Mouse (Mus musculus) frontal cortex, postnatal 14 days (tissue): Measurements from ENCODE around the gene Tinf2.

Experiments used
- DNase-seq, 2 experiments: peaks; one replicate each; pipeline ENCODE4 v3.0.0; 2022; ENCODE audit warnings: low spot score in 2 of 2

The Tinf2 gene

DNA sequence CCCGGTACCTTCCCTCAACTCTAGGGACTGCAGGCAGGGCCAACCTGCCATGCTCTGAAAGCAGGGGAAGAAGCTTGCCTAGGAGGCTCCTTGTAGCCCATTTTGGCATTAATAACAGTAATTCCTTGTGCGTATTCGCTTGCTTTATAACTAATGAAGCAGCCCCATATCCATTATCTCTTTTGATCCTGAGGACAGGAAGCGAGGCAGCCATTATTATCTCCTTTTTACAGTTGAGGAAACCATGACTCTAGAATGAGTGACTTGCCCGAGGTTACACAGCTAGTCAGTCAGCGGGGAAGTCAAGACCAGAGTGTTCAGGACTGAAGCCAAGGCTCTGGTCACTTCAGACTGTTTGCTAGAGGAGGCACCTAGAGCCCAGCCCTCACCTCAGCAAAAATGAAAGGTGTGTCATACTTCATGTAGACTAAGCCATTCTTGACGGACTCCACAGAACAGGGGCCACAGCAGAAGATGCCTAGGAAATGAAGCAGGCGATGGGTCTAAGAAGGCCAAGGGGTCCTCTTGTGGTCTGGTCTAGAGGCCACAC, 24.5 kb upstream of the Tinf2 start:
- no peak for DNase-seq

GRCm38 (mm10) chr14:55702761-55703160, 21.1 kb upstream of the Tinf2 start:
- DNase-seq = no peak

DNA sequence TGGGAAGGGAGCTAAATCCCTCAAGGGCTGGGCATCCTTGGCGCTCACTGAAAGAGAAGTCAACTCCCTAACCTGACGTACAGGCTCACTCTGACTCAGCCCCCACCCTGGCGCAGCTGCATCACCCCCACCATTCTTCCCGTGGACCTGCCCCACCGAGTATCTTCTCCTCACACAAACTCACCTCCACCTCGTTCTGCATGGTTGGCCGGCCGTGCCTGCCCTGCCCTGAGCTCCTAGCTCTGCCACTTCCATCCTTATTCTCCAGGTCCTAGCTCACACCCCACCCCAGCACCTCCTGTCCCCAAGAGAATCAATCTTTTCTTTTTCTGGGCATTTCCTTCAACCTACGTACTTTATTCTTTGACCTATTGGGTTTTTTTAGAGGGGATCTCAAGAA, 19.5 kb upstream of the Tinf2 start:
- no peak for DNase-seq

DNA sequence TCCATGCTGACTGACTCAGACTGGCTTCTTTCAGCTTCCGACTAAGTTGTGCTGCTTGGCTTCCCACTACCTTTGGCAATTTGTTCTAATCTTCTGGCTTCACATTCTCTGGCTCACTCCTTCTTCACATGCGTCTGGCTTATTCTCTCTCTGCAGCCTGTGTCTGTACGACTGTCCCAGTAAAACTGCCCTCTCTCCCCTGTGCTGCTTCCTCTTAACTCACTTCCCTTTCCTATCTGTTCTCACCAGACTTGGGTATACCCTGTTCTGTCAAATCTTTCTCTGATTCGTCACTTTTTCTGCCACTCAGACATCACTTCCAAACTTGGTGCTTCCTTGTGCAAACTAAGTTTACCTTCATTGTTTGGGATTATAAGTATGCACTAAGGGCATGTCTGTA, 15.6 kb upstream of the Tinf2 start:
- no peak for DNase-seq

GRCm38 (mm10) chr14:55689433-55689832, 7.8 kb upstream of the Tinf2 start:
- DNase-seq = no peak

GRCm38 (mm10) chr14:55682118-55682493, 486 bp upstream of the Tinf2 start:
- no peak for DNase-seq

DNA sequence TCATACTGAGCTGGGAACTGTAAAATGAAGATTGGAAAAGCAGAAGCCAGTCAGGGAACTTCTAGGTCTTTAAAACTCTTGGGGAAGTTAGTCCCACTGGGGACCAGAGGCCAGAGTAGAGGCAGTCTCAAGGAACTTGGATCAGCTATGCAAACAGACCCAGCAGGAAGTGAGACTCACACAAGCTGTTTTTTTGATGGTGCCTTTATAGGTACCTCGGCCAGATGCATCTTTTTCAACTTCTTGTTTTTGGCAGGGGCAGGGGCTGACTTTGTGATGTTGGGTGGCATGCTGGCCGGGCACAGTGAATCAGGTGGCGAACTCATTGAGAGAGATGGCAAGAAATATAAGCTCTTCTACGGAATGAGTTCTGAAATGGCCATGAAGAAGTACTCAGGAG, 4.0 kb downstream of the Tinf2 start:
- no peak for DNase-seq

GRCm38 (mm10) chr14:55672741-55673060, 8.9 kb downstream of the Tinf2 start:
- no peak for DNase-seq

- peak; percentile 91 to 93 for DNase-seq
These were observed 9.5 kb downstream of the Tinf2 start, which contains the start of the genes Gmpr2 and Nedd8 for GRCm38 (mm10) chr14:55671833-55672740. Gene Gmpr2, plus strand, starts transcription at chr14:55671941. Gene Nedd8, minus strand, starts transcription at chr14:55672124.

DNA sequence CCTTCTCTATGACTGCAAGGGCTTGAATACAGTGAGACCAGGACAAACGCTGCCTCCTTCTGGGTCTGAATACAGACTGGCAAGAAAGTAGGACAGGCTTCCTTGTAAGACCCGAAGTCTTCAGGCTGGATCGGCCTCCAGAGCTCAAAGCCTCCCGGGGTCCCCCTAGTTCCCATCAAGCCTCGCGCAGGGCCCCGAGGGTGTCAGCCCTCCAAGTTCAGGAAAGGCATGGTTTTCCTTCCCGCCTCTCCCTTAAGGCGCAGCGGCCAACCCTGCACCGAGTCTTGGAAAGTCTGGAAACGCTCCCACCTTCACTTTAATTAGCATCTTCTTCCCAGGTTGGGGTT, 10.2 kb downstream of the Tinf2 start:
- DNase-seq = no peak

DNA sequence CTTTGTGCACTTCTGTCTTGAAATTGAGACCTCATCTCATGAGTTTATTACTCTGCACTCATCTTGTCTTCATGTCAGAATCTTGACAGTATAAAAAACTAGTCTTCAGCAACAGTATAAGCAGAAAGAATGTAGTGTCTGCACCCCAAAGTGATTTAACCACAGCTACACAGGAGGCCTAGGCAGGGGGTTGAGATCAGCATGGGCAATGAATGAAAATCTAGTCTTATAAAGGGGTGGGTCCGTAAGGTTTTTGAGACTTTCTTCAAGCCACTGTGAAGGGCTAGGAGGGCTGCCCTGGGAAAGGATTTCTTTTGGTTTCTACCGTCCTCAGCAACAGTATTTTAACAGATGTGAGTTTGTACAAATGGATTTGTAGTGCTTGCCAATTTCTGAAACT, 21.0 kb downstream of the Tinf2 start:
- no peak for DNase-seq

GRCm38 (mm10) chr14:55659960-55660573, 21.6 kb downstream of the Tinf2 start, which contains the start of gene Mdp1:
Gene Mdp1, minus strand, starts transcription at chr14:55660508.
- peak; percentile 67 to 74 for DNase-seq

GRCm38 (mm10) chr14:55658011-55658410, 23.6 kb downstream of the Tinf2 start:
- no peak for DNase-seq

- DNase-seq = no peak
These were observed 24.7 kb downstream of the Tinf2 start for GRCm38 (mm10) chr14:55656935-55657334.

DNA sequence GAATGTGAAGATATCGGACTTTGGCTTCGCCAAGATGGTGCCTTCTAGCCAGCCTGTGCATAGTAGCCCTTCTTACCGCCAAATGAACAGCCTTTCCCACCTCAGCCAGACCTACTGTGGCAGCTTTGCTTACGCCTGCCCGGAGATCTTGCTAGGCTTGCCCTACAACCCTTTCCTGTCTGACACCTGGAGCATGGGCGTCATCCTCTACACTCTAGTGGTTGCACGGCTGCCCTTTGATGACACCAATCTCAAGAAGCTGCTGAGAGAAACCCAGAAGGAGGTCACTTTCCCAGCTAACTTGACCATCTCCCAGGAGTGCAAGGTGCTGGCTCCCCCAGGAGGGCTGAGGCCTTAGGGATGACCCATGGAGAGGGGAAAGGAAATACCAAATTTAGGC, 30.1 kb downstream of the Tinf2 start:
- DNase-seq = no peak

DNA sequence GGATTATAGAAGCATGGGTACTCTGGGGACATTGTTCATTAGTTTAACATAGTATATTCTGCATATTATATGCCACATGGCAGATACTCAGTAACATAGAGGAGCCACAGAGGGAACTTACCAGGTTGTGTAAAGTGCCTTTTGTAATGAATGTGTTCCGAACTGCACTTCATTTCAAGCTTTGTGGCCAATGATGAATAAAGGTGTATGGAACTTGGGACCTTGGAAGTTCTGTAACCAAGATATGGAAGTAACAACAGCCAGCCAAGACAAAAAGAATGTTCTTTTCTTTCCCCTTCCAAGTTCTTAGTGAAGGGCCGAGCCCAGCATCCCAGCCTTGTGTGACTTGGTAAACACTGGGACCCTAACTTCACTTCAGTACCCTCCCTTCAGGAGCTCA, 31.7 kb downstream of the Tinf2 start, which contains the start of gene Tssk4:
TSS of gene Tssk4 (plus strand) at position 301 of the 400 bp plus-strand sequence.
- no peak for DNase-seq

DNA sequence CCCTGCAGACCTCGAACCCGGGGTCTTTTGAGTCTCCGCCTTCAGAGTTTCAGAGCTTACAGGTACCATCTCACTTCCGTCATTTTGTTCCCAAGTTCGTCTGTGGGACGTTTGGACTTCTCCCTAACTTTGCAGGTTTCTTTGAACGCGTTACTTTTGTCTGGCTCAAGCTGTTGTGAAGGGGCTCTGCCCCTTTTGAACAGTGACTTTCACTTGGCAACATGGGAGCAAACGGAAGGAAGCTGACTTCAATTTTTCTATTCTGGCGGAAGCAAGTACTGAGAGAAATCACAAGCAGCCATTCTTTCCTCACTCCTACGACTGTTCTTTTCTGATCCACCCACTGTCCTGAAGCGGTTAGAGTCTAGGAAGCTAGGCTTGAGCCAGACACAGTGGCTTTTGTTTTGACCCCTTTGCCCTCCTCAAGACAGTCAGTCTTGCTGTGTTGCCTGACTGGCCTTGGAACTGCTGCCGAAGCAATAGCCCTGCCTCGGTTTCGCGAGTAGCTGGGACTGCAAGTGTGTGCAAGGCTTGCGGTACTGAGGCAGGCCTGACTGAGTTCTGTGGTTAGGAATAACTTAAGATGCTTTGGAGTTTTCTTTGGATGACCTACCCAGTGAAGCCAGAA, 37.2 kb downstream of the Tinf2 start:
- no peak for DNase-seq

DNA sequence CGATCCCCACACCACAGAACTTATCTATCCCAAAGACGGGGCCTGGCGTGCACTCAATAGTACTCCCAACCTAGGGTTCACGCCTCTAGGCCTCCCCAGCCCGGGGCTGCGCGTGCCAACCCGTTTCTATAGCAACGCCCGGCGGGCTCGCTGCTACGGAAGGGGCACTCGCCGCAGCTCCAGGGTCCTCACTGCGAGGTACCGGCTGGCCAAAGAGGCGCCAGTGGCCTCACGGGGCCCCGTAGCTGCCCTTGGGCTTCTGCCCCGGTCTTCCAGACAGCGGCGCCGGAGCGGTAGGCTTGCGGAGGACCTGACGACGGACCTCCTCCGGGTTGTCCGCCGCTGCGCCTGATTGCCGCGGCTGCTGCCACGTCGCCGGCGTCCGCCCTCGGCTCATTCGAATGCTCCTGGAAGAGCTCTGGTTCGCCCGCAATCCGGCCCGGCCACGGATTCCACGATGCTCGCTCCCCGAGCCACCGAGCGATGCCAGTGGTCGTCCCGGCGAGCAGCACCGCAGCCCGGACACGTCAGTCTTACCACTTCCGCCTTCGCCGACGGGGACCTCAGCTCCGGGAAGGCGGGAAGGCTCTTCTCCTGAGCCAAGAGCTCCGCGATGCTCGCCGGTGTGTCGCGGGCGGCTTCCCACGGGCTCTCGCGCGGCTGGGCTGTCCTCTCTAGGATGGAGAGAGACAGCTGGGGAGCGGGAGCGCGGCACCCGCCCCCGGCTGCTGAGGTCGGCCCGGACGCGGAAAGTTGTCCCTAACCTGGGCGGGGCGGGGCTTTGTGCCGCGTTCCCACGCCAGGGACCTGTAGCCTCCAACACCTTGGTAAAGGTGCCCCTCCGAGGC, 38.3 kb downstream of the Tinf2 start, which contains the start of gene Tm9sf1:
TSS of gene Tm9sf1 (minus strand) at position 747 of the 848 bp plus-strand sequence.
- peak; percentile 78 for DNase-seq

- no peak for DNase-seq
These were observed 39.0 kb downstream of the Tinf2 start for GRCm38 (mm10) chr14:55642679-55643059.

GRCm38 (mm10) chr14:55641291-55641690, 40.3 kb downstream of the Tinf2 start:
- no peak for DNase-seq

GRCm38 (mm10) chr14:55640816-55641215, 40.8 kb downstream of the Tinf2 start:
- no peak for DNase-seq
